Mouse (Mus musculus): ENCODE data around the gene Olfr525.

GRCm38 (mm10) chr7:140320558-140320957 lies at the start of gene Olfr525:
- TF ChIP-seq POLR2A (IDR thresholded peaks at IDR 0.05; ENCODE audit: low read depth, low read length), result no peak
- TF ChIP-seq CTCF (conservative IDR thresholded peaks at IDR 0.05; ENCODE audit: insufficient read depth, insufficient read length, low read depth, low read length), result no peak
